Mouse (Mus musculus) midbrain, postnatal 0 days (tissue): Measurements from ENCODE around the gene Cbs. TPM values are rescaled to one million over a fixed set of nuclear protein-coding genes. Genes with fewer than 3 reads are reported as not detected.

Source experiments
- ATAC-seq: fragments of 200-750 bp; cut with Nextera tagmentation; 2 replicates; pipeline ENCODE4 v1.8.0; 2017; ENCODE audit warnings: moderate number of reproducible peaks, mild to moderate bottlenecking, moderate TSS enrichment, moderate library complexity; ENCODE audit not compliant: low FRiP score
- DNase-seq: peaks from one replicate; pipeline ENCODE4 v3.0.0-alpha.2; 2015; ENCODE audit warnings: low spot score
- H3K27ac ChIP-seq: fragments of 300-500 bp; sonication (generic); 2 replicates; pipeline ENCODE4 v1.5.1; 2014; ENCODE audit warnings: low read depth, mild to moderate bottlenecking, low read length, mixed read lengths
- H3K27me3 ChIP-seq: fragments of 300-500 bp; sonication (generic); 2 replicates; pipeline ENCODE4 v1.6.1; 2014; ENCODE audit warnings: low read length, control low read depth, mixed read lengths; ENCODE audit not compliant: insufficient read depth
- H3K36me3 ChIP-seq: fragments of 300-500 bp; sonication (generic); 2 replicates; pipeline ENCODE4 v1.6.1; 2014; ENCODE audit warnings: low read length, control low read depth, mixed read lengths; ENCODE audit not compliant: insufficient read depth
- H3K4me1 ChIP-seq: fragments of 300-500 bp; sonication (generic); 2 replicates; pipeline ENCODE4 v1.6.1; 2014; ENCODE audit warnings: mild to moderate bottlenecking, control low read depth, antibody characterized with exemption, low read length, mixed read lengths; ENCODE audit not compliant: insufficient read depth
- H3K4me2 ChIP-seq: fragments of 300-500 bp; sonication (generic); 2 replicates; pipeline ENCODE4 v1.6.1; 2014; ENCODE audit warnings: low read depth, mild to moderate bottlenecking, low read length, mixed read lengths; ENCODE audit not compliant: poor library complexity, severe bottlenecking
- H3K4me3 ChIP-seq: fragments of 300-500 bp; sonication (generic); 2 replicates; pipeline ENCODE4 v1.5.1; 2014; ENCODE audit warnings: low read depth, mild to moderate bottlenecking, low read length, moderate library complexity
- H3K9ac ChIP-seq: fragments of 300-500 bp; sonication (generic); replicated peaks from 2 replicates; pipeline ENCODE4 v1.6.1; 2014; ENCODE audit warnings: mild to moderate bottlenecking, low read length, moderate library complexity, mixed read lengths; ENCODE audit not compliant: poor library complexity, severe bottlenecking
- H3K9me3 ChIP-seq: fragments of 300-500 bp; sonication (generic); 2 replicates; pipeline ENCODE4 v1.6.1; 2016; ENCODE audit warnings: low read length, control low read depth
- CTCF ChIP-seq: IDR thresholded peaks from 2 replicates; pipeline ENCODE4 v1.5.1; 2016; ENCODE audit warnings: antibody characterized with exemption, mild to moderate bottlenecking
- WGBS: fragments of 180-500 bp; shearing (Covaris S2); extraction: QIAGEN DNeasy Blood & Tissue Kit; methylation state at CpG from one replicate; pipeline ENCODE4 v1.1.7; 2014; 5-methylcytosine and 5-hydroxymethylcytosine counted together
- polyA plus RNA-seq: library from polyadenylated mRNA; unstranded; fragments of >200 nt; fragmentation: Nextera tagmentation; extraction: Ambion mirVana; gene quantifications from 2 replicates; pipeline ENCODE4 v1.2.1, GENCODE M21; 2015
- total RNA-seq: library from RNA; depleted of rRNA; stranded (reverse); fragments of >200 nt; gene quantifications from 2 replicates; pipeline ENCODE4 v1.2.3, GENCODE M21; 2014; rRNA removed

Gene Cbs
- total RNA-seq (13.3 and 29.6 TPM in 2 replicates), polyA plus RNA-seq (16.3 and 20.3 TPM in 2 replicates)

DNA sequence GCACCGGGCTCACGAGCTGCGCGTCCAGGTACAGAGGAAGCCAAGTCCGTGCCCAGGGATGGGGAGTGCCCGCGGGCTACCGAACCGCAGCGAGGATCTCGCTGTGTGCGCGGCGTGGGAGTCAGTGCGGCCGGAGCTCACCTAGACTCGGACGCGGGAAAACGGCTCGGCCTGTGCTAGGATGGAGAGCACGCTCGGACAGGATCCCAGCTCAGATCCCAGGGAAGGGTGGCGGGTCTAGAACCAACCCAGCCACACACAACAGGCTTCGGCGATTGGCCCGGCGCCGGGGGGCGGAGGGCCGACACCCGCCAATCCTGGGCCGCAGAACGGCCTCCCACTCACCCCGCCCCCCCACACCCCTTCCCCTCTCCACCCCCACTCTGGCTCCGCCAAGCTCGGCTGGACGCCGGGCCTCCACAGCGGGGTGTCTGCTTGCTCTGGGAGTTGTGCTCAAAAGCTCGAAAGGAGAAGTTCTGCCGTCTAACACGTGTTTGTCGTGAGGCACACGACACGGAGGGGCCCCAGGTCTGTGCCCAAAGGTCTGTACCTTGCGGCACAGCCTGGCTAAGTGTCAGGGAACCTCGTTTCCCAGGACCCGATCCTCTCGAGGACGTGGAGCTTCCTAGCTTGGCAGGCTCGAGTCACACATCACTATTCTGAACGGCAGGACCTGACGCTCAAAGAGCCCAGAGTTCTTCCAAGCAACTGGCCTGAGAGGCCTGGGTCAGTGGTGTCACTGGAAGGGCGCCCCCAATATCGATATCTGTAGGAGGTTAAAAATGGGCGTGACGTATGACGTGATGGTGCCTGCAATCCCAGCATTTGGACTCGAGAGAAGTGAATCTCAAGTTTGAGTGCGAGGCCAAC, at the start of gene Cbs:
TSS of gene Cbs (minus strand) at position 297 of the 870 bp plus-strand sequence.
- H3K36me3 ChIP-seq, result no peaks in the 10 kb centered on the region
- peak within 1 kb of the TSS; percentile 77 for H3K4me2 ChIP-seq
- H3K9ac ChIP-seq, result peak within 1 kb of the TSS; percentile 58
- 2% methylated on average over 60 of the region's 61 CpGs for WGBS
- peaks cover 15% of the 10 kb centered on the region for H3K27me3 ChIP-seq
- no peaks in the 10 kb centered on the region for H3K9me3 ChIP-seq
- no peak for TF ChIP-seq CTCF
- peak; percentile 83 for ATAC-seq
- peak within 1 kb of the TSS; percentile 60 for H3K27ac ChIP-seq
- H3K4me1 ChIP-seq, result peaks cover 5% of the 10 kb centered on the region; the same call in 1 of the 2 replicates
- peak; percentile 74 for DNase-seq
- peak within 1 kb of the TSS; percentile 46 for H3K4me3 ChIP-seq

DNA sequence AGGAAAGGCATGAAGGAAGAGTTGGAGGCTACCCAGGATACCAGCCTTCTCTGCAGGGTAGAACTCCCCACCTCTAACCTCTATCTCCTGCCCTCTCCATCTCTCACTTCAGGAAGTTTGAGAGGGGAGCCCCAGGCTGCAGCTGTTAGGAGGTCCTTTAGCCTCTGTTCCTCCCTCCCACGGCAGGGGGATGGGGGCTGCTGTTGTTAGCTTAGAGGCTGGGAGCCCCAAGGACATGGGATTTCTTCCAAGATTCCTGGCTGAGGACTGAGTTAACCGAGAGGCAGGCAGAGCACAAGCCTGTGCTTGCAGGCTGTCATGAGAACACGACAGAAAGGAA, 49.2 kb upstream of the Cbs start:
- Histone ChIP-seq H3K9ac (no peak overlapping the region), H3K4me1 (no peaks in the 10 kb centered on the region), H3K4me2 (no peak overlapping the region; the same call in 1 of the 2 replicates), H3K36me3 (no peaks in the 10 kb centered on the region), H3K9me3 (no peaks in the 10 kb centered on the region), H3K27ac (peak overlapping the region; percentile 49; the same call in 1 of the 2 replicates), H3K27me3 (no peaks in the 10 kb centered on the region), H3K4me3 (no peak overlapping the region)
- DNase-seq (peak; percentile 39), ATAC-seq (peak; percentile 36; the same call in 1 of the 2 replicates)
- no peak for TF ChIP-seq CTCF
- 34% methylated on average over 3 of the region's 3 CpGs for WGBS

DNA sequence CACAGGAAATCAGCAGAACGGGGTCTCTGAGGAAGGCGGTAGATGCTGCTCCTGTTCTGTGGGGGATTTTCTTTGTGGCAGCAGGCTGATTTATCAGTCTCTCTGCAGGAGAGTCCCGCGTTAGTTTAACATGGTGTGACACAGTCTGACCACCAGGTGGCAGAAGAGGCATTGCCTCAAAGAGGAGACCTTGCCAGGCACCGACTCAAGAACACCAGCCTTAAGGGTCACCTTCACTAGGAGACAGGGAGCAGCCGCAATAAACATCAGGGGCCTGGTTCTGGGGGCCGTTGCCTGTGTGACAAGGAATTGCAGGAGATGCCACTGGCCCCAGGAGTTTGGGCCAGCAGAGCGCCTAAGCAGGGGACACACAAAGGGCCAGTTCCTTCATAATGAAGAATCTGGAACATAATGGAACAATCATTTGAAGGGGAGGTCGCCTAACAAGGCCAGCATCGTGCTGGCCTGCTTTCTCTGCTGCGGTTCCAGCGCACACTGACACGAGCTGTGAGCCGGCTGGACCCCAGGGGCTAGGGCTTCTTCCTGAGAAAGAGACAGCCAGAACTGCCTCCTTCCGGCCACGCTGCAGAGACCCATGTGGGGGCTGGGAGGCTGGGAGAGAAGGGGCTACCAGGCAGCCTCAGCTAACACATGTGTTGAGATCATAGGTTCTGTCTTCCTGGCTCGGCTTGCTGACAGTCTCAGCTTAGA, 48.6 kb upstream of the Cbs start:
- 12% methylated on average over 17 of the region's 17 CpGs for WGBS
- DNase-seq (peak; percentile 95), ATAC-seq (peak; percentile 82)
- H3K4me1 ChIP-seq, result no peaks in the 10 kb centered on the region
- H3K9ac ChIP-seq, result no peak overlapping the region
- H3K4me2 ChIP-seq, result peak overlapping the region; percentile 2; the same call in 1 of the 2 replicates
- peak overlapping the region; percentile 49 for H3K27ac ChIP-seq
- H3K4me3 ChIP-seq, result no peak overlapping the region
- no peaks in the 10 kb centered on the region for H3K27me3 ChIP-seq
- no peaks in the 10 kb centered on the region for H3K36me3 ChIP-seq
- H3K9me3 ChIP-seq, result no peaks in the 10 kb centered on the region
- peak; percentile 98 for TF ChIP-seq CTCF

DNA sequence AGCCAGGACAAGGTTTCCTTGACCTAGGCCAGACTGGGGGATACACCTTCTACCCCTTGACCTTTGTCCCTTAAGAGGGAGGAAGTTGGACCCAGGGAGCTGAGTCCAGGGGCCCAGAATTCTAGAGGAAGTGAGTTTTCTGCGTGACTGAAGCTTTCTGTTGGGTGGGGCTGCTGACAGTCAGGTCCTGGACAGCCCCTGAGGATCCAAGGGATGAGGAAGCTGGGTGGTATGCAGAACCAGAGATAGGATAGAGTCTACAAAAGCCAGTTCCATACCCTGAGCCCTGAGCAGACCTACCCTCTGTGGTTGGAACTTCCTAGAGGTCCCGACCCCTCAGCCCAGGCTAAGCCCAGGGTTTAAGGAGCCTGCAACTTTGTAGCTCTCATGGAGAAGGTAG, 43.4 kb upstream of the Cbs start:
- no peak overlapping the region for H3K27ac ChIP-seq
- DNase-seq, result no peak
- H3K4me1 ChIP-seq, result no peaks in the 10 kb centered on the region
- WGBS, result 62% methylated on average over 2 of the region's 2 CpGs
- no peak overlapping the region for H3K4me3 ChIP-seq
- H3K36me3 ChIP-seq, result no peaks in the 10 kb centered on the region
- H3K9ac ChIP-seq, result no peak overlapping the region
- TF ChIP-seq CTCF, result no peak
- no peaks in the 10 kb centered on the region for H3K9me3 ChIP-seq
- no peak for ATAC-seq
- H3K27me3 ChIP-seq, result 0 out of 2 replicates have a peak, but pooled peaks cover 2% of the 10 kb centered on the region
- no peak overlapping the region for H3K4me2 ChIP-seq

DNA sequence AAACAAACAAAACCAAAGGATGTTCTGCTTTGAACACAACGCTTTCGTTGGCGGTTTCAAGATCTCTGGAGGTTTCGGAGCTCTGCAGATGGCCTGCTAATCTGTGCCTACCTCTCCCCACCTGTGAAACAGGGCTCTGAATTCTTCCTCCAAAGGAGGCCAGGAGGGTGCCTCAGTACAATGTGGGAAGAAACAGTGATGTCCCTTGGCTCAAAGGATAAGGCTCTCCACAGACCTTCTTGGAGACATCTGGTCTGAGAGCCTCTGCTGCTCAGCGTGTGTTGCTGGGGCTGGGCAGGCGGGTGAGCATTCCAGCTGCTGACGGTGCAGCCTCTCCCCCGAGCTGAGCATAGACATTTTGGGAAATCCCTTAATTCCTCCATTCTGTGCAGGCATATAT, 40.5 kb upstream of the Cbs start, which contains the start of gene Cryaa:
TSS of gene Cryaa (plus strand) at position 301 of the 400 bp plus-strand sequence.
- no peak for ATAC-seq

More for the DNA sequence above, 40.5 kb upstream of the Cbs start, which contains the start of gene Cryaa:
- Histone ChIP-seq H3K9me3 (no peaks in the 10 kb centered on the region), H3K27me3 (0 out of 2 replicates have a peak, but pooled peaks cover 2% of the 10 kb centered on the region), H3K4me1 (no peaks in the 10 kb centered on the region), H3K4me3 (no peak within 1 kb of the TSS), H3K4me2 (no peak within 1 kb of the TSS), H3K27ac (no peak within 1 kb of the TSS), H3K9ac (no peak within 1 kb of the TSS), H3K36me3 (no peaks in the 10 kb centered on the region)
- DNase-seq, result no peak
- no peak for TF ChIP-seq CTCF
- 73% methylated on average over 8 of the region's 8 CpGs for WGBS
